Mouse (Mus musculus): Measurements from ENCODE around the gene Anp32a.

DNA sequence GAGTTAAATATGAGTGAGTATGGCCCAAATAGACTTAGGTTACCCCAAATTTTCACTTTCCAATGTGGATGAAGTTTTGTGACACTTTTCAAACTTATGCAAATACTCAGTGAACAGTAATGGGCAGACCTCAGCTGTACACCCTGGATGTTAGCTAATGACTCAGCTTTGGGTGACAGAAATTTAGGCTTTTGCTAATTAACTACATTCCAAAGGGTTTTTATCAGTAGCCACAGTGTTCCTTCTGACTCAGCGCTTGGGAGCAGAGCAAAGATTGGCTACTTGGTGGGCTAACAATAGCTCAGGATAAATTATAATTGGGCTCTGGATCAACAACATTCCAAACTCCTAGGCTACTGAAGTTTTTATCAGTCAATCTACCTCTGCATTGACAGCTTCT, 44.2 kb upstream of the Anp32a start:
- no peak for TF ChIP-seq HCFC1 (IDR thresholded peaks at IDR 0.05; ENCODE audit: borderline replicate concordance, insufficient read depth, low read length)
- no peak for TF ChIP-seq ZC3H11A (IDR thresholded peaks at IDR 0.05; ENCODE audit: borderline replicate concordance, low read depth, low read length)
- TF ChIP-seq ZNF384 (IDR thresholded peaks at IDR 0.05; ENCODE audit: low read depth, low read length), result no peak
- TF ChIP-seq CHD2 (IDR thresholded peaks at IDR 0.05; ENCODE audit: low read depth, low read length), result no peak
- TF ChIP-seq MAFK (IDR thresholded peaks at IDR 0.05; ENCODE audit: insufficient read depth, low read depth, low read length), result no peak

Measured in ES-E14 (cell line).